Mouse (Mus musculus) myocyte (in vitro differentiated cells): Measurements from ENCODE around the gene Ppil6.

Experiments
- MYOD1 ChIP-seq, 3 experiments: IDR thresholded peaks; one replicate each; pipeline ENCODE4 v1.6.1; 2011; ENCODE audit warnings: control low read depth in 2 of 3, low read depth in 2 of 3, mild to moderate bottlenecking in 2 of 3, moderate library complexity in 1 of 3; ENCODE audit not compliant: insufficient read length in 2 of 3, control insufficient read depth in 1 of 3
- POLR2A ChIP-seq: IDR thresholded peaks from one replicate; pipeline ENCODE4 v1.6.1; 2011; ENCODE audit warnings: low read depth, mild to moderate bottlenecking, control low read depth, moderate library complexity; ENCODE audit not compliant: insufficient read length
- USF1 ChIP-seq: IDR thresholded peaks from one replicate; pipeline ENCODE4 v1.6.1; 2011; ENCODE audit warnings: low read depth, mild to moderate bottlenecking, control low read depth, moderate library complexity

GRCm38 (mm10) chr10:41486506-41487170 lies 3.6 kb upstream of the Ppil6 start:
- TF ChIP-seq POLR2A = no peak
- no peak for TF ChIP-seq USF1
- TF ChIP-seq MYOD1 (IDR thresholded peaks at IDR 0.05; ENCODE audit: control insufficient read depth in 1 of 3, insufficient read length in 2 of 3, low read depth in 2 of 3) = no peak
